Mouse (Mus musculus) urinary bladder, postnatal 10 days (tissue): ENCODE data around the gene Macrod1.

Source experiments
- DNase-seq: peaks from one replicate; pipeline ENCODE4 v3.0.0; 2022; ENCODE audit warnings: low spot score

The Macrod1 gene

DNA sequence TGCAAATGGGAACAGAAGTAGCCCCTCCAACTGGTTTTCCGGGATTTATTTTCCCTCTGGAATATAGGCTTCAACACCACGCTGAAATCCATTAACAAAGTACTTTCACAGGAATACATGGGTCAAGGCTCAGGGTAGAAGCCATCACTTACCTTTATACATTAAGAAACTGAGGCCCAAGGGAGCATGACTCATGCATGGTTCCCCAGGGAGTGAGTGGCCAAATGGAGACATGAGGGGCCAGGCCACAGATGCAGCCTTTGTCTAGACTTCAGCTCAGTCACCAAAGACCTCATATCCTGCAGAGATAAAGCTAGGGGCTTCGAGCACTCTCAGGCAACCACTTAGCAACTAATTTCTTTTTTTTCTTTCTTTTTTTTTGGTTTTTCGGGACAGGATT lies 180.1 kb downstream of the Macrod1 start:
- DNase-seq, result no peak

DNA sequence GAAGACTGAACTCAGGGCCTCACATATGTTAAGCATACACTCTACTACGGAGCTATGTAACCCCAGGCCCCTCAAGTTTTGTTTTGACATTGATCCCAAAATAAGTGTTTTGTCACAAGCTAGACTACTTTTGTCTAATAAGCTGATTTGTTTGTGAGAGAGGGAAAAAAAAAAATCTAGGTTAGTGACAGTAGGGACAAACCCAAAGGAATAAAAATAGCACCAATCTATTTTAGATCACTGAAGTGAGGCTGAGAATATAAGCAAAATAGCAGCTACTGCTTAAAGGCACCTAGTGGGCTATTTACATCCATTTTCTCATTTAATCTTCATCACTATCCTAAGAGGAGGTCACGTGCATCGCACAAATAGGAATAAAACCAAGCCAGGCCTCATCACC lies 183.0 kb downstream of the Macrod1 start:
- no peak for DNase-seq

DNA sequence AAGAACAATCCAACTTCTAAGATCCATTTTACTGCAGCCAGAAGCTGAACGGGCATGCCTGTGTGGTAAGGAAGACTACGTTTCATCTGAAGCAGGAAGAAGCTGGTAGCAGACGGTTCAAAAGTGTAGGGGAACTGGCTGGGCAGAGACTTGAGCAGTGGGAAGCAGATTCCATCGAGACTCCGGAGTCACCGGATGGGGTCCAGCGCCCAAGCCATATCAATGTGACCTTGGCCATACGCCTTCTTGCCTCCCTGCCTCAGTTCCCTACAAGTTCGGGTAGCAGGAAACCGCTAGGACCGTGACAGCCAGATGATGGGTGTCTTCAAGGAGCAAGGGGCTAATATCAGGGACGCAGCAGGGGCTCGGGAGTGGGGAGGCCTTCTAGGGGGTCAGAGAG lies 183.7 kb downstream of the Macrod1 start:
- DNase-seq, result no peak

DNA sequence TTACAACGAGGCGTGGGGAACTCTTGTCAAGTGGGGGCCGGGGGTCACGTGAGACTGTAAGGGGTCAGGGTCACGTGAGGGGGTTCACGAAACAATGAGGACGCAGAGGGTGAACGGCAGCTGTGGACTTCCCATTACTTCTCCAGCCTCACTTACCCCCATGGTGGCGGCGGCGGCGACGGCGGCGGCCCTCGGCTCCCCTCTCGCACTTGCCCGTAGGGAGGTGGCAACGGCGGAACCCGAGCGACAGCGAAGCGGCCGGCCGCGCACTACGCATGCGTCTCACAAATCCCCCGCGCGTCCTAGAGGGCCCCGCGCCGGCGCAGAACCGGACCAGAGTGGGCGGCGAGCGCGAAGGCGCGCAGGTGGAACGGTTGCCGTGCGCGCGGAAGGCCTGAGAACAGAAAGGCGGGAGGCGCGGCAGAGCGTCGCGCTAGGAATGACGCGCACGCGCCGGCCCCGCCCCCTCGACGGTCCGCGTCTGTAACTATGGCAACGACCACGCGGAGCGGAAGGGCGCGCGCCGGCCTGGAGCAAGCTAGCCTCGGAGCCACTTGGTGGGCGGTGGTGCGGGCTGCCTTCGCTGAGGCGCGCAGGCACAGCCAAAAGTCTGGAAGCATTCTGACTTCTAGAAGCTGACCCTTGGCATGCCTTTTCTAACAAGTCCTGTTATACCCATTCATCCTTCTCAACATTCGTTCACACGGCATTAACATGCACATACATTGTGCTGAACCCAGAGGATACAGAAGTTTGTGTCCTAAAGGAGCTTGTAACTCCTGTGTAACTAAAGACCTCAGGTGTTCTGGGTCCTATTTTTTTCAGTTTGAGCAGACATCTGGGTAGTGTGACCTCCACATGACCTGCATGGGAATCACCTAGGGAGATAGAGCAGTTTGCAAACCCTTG lies 184.4 kb downstream of the Macrod1 start, which contains the start of gene Naa40:
TSS of gene Naa40 (minus strand) at position 402 of the 909 bp plus-strand sequence.
- peak; percentile 77 for DNase-seq

DNA sequence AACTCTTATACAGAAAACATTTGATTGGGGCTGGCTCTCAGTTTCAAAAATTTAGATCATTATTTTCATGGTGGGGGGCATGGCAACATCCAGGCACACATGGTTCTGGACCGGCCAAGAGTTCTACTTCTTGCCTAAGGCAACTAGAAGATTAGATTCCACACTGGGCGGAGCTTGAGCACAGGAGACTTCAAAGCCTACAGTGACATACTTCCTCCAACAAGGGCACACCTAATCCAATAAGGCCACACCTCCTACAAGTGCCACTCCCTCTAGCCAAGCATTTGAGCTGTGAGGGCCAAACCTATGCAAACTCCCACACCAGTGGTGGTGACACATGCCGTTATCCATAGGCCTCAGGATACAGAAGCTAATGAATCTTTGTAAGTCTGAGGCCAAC lies 189.4 kb downstream of the Macrod1 start:
- no peak for DNase-seq
